Mouse (Mus musculus): Measurements from ENCODE around the gene Hils1.

Hils1 gene

DNA sequence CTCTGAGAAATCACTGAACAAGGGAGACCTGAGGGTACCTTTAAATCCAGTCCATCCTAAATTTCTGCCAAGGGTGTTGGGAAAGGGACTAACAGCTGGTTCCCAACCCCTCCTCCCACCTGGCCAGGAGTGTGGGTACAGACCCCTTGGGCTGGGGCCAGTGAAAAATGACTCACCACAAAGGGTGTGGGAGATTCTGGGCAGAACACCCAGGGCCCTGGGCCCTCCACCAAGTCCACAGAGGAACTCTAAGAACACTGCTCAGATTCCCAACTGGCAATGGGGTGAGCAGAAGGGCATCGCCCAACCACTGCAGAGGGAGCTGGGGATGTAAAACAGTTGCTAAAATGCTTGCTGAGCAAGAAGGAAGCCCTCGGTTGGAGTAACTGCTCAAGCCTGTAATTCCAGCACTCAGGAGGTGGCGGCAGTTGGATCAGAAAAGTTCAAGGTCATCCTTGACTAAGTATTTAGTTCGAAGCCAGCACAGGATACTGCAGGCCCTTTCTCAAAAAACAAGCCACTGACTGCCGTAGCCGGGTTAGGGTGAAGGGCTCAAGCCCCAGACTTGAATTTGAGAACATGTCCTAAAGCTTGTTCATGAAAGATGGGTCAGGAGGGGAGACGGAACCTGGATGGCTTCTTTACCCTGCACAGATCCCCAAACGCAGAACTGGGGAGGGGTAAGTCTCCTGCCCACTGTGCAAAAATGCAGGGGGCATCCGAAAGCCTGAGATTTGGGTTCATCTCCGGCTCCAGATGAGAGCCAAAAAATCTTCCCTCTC is 21.6 kb downstream of the Hils1 start:
- no peak for DNase-seq (ENCODE audit: low spot score in 2 of 2)

DNA sequence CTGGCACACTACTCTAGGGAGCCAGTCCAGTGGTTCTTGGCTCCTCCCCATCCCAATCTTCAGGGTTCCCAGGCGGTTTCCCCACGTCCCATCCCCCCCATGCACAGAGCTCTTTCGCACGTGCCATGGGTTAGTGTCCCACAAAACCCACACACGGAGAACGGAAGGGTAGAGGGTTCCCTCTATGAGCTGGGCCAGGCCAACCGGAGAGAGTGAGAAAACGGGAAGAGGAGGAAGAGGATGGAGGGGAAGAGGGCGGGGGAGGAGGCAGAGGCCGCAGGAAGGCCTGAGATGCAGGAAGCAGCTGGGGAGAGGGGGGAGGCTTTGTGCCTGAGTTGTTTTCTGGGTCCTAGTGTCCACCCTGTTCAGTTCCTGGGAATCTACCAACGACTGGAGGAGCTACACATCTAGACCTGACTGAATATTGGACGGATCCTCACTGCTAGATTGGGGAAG is 22.2 kb downstream of the Hils1 start:
- DNase-seq (ENCODE audit: low spot score in 2 of 2): peak; percentile 82 to 88

DNA sequence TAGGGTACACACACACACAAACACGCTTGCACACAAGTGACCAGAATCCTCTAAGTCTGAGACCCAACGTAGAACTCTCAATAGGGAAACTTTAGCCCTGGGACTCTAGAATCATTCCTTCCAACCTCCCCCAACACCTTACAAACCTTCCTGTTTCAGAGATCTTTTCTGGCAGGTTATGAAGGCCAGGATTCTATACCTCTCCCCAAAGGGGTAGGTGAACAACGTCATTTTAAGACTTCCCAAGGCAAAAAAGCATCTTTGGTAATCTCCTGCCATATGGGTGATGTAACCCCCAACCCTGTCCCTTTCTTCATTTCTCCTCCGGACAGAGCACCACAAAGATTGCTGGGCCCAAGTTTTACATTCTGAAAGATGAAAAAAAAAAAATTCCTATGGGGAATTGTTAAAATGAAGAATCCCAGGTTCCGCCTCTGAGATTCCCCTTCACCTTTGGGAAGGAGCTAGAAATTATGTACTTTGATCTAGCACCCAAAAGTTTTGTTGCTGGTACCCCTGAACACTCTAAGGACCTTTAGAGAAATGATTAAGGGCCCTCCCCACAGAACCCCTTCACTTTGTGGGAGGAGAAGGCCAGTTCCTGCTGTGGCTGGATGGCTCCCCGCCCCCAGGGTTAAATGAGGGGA is 22.8 kb downstream of the Hils1 start:
- no peak for DNase-seq (ENCODE audit: low spot score in 2 of 2)

DNA sequence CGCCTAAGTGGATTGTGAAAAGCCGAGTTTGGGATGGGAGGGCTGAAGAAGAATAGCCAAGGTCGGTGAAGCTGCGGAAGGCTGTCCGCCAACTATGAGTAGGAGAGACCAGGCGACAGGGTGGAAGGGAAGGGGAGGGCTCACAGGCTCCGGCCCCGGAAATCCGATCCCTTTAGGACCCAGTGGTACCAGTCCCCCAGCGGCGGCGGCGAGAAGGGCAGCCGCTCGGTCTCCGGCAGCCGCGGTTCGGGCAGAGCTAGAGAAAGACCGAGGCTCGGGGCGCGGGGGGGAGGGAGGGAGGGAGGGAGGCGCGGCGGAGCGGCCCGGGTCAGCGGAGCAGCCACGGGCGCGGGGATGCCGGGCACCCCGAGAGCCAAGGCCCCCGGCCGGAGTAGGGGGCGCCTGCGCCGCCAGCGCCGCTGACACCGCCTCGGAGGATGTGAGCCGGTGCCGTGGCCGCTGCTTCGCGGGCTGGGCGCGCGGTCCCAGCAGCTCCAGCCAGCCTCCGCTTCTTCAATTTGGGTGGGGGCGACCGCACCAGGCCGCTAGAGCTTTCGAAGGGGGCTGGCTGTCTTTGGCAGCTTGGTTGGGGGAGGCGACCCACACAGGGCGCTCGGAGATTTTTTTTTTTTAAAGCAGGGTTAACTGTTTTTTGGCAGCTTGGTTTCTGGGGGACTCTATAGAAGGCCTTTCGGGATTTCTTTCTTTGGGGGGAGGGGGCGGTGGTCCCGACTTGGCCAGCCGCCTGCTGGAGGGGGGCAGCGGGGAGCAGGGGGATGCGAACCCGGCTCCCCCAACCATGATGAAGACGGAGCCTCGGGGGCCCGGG is 23.6 kb downstream of the Hils1 start, which contains the start of gene Ppp1r9b:
TSS of gene Ppp1r9b (plus strand) at position 287 of the 829 bp plus-strand sequence.
- DNase-seq (ENCODE audit: low spot score in 2 of 2): peak; percentile 88

DNA sequence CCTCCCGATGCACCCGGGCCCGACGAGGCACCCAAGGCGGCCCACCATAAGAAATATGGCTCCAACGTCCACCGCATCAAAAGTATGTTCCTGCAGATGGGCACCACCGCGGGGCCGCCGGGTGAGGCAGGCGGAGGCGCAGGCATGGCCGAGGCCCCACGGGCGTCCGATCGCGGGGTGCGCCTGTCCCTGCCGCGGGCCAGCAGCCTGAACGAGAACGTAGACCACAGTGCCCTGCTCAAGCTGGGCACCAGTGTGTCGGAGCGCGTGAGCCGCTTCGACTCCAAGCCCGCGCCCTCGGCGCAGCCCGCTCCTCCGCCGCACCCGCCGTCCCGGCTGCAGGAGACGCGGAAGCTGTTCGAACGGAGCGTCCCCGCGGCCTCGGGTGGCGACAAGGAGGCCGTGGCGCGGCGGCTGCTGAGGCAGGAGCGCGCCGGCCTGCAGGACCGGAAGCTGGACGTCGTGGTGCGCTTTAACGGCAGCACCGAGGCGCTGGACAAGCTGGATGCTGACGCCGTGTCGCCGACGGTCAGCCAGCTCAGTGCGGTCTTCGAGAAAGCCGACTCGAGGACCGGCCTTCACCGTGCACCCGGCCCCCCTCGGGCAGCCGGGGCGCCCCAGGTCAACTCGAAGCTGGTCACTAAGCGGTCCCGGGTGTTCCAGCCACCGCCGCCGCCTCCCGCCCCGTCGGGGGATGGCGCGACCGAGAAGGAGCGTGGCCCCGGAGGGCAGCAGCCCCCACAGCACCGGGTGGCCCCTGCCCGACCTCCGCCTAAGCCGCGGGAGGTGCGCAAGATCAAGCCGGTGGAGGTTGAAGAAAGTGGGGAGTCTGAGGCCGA is 24.5 kb downstream of the Hils1 start:
- no peak for DNase-seq (ENCODE audit: low spot score in 2 of 2)

DNA sequence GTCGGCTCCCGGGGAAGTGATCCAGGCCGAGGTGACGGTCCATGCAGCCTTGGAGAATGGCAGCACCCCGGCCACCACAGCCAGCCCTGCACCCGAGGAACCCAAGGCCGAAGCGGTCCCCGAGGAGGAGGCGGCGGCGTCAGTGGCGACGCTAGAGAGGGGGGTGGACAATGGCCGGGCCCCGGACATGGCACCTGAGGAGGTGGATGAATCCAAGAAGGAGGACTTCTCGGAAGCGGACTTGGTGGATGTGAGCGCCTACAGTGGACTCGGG is 25.0 kb downstream of the Hils1 start:
- DNase-seq (ENCODE audit: low spot score in 2 of 2): no peak

DNA sequence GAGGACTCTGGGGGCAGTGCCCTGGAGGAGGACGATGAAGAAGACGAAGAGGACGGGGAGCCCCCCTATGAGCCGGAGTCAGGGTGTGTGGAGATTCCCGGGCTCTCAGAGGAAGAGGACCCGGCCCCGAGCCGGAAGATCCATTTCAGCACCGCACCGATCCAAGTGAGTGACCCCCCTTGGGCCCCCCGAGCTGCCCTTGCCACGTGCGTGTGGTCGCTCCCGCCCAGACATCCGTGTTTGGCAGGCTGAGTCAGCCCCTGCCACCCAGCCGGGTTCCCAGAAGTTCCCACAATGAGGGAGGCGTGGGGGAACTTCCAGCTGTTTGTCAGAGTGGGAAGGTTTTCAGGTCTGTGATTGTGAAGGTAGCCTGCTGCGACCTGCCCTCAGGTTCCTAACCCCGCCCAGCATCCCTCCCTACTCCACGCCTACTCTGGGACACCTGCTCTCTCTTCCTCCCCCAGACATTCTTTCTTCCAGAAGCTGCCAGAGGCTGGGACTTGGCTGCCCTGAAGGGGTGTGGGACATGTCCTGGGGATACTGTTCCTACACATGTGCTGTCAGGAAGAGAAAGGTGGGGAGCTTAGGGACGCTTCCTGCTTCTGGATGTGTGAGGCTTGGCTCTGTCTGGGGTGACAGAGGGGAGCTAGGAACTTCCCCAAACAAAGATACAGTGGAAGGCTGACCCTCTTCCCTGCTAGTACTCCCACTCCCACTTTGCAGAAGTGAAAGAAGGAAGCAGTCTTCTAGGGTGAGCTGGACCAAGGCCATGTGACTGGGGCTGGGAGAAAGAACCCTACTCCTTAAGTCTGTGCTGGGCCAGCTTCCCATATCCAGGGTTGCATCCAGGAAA is 25.6 kb downstream of the Hils1 start:
- DNase-seq (ENCODE audit: low spot score in 2 of 2): no peak

DNA sequence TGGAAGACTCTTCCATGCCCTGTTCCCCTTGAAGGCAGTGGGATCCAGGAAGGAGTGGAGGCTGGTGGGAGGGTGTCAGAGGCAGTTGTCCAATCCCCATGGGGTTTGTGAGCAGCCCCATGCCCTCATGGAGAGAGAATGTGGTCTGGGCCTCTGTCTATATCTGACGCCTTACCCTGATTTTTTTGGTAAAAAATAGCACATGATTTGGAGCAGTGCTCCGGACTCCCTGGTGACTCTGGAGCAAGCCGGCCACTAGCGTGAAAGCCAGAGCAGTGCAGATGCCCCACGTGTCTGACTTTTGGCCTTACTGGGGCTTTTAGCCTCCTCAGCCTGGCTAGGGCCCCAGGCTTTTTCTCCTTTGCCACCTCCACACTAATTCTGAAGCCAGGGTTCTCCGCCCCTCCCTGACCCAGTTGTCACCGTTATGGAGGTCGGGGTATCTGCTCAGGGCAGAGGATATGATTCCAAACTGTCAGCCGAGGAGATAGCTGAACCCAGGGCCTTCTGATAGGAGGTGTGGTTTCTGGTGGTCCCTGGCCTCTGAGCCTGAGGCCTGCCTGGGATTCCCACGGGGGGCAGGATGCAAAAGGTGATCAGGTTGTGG is 26.9 kb downstream of the Hils1 start:
- no peak for DNase-seq (ENCODE audit: low spot score in 2 of 2)

DNA sequence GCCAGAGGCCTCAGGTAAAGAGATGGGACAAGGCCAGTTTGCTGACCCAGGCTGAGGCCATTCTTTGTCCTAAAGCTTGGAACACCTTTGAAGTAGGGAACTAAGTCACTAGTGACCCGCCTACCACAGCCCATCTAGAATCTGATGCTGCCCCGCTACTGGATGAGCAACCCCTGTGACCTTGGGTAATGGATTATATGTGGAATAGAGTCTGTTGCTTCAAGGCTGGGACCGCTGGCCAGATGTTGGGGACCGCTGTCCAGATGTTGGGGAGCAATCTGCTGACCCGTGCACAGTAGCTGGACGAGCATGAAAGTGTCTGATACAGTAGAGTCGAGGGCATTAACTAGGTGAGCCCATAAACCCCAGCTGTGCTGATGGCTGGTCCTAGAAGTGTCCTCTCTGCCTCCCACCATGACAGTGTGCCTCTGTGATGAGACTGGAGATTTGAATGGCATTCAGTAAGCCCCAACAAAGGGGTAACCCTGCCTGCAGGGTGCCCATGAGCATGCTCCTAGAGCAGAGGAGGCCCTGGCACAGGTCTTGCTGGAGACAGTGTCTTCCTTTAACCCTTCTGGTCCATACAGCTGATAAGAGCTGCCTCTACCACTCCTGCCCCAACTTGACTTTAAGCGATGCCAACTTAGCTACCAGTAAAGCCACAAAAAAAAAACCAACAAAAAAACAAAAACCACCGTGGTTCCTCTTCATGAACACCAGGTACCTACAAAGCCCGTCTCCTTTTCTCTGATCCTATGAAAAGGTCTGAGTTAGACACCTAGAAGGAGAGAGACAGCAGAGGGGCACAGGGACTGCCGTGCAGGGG is 27.8 kb downstream of the Hils1 start:
- DNase-seq (ENCODE audit: low spot score in 2 of 2): no peak

DNA sequence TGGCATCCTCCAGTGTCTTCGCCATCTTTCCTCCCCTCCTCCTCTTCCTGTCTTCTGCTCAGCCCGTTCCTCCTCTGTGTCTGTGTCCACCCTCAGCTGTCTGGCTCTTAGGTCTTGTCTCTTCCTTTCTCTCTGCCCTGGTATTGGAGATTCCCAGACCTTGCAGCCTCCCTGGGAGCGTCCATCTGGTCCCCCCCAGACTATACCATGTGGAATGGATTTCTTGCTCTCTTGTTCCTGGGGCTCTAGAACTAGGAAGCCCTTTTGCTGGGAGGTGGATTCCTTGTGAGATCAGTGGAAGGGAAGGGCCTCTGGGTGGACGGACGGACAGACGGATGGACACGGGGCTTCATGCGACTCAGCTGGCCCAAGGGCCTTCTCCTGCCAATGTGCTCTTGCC is 28.7 kb downstream of the Hils1 start:
- DNase-seq (ENCODE audit: low spot score in 2 of 2): no peak

DNA sequence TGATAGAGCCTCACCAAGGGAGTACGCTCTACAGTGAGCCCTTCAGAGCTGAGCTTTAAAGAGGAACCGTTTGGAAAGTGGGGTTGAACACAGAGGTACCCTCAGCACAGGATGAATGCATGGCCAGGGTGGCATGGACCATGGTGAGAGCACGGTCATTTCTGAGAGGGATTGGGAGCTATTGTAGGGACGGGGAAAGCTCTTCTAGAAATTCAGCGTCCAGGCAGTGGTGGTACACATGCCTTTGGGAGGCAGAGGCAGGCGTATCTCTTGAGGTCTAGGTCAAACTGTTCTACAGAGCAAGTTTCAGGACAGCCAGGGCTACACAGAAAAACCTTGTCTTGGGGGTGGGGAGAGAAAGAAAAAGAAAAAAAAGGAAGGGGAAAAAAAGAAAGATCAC is 29.6 kb downstream of the Hils1 start:
- DNase-seq (ENCODE audit: low spot score in 2 of 2): no peak

DNA sequence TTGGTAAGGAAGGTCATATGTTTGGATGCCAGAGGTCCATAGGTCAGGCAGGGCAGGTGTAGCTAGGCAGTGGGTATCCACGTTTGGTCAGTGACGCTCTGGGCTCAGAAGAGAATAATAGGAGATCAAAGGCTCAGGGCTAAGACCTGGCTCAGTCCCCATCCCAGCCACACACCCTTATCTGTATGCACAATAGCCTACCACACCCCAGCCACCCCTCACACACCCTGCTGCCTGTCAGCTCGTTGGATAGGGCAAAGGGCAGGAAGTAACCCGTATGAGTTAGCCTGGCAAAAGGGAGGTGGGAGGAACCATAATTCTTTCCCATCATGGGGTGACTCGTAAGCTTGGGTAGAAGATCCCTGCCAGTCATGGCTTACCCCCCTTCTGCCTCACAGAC is 30.2 kb downstream of the Hils1 start:
- no peak for DNase-seq (ENCODE audit: low spot score in 2 of 2)

DNA sequence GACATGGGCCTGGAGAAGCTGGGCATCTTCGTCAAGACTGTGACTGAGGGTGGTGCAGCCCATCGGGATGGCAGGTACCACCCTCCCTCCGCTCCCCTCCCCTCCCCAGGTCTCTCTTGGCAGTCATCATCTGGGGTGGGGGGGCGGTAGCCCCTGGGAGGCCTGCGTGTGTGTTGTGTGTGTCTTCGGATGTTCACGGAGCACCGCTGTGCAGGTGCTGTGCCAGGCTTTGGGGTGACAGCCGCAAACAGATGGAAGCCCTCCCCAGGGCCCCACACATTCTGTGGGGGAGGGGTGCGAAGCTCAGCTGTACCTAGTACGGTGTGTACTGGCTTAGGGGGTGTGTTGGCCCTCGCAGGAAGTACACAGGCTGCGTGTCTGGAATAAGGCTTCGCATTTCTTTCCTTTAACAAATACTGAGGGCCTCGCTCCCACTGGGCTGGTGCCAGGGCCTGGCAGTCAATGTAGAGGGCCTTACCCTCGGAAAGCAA is 30.7 kb downstream of the Hils1 start:
- DNase-seq (ENCODE audit: low spot score in 2 of 2): peak; percentile 70 to 71

DNA sequence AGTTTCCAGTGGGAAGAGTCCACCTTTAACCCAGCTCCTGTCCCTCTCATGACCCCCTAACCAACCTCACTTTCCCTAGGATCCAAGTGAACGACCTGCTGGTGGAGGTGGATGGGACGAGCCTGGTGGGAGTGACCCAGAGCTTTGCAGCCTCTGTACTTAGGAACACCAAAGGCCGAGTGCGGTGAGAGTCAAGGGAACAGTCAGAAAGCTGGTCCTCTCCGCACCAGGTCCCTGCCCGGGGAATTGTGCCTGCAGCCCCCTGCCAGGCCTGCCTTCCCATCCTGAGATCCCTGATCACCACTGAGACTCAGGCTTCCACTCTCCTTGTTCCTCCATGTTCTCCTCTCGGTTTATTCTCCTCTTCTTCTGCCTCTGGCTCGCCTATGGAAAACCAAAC is 32.7 kb downstream of the Hils1 start:
- DNase-seq (ENCODE audit: low spot score in 2 of 2): no peak

DNA sequence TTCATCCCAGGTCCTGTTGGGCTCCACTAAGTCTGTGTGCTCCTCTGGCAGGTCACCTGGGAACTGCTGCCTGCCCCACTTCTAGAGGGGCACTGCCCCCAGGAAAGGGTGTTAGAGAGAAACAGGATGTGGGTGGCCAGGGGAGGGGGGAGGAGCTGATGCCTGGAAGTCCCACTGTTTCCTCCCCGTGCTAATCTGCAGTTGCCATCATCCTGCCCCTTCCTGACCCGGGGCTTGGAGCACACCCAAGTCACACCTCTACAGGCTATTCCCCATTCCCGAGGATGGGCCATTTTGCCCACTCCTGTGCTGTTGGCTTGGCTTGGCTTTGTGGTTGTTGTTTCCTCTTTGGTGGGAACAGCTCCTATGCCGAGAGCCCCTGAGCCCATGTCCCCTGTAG is 33.2 kb downstream of the Hils1 start:
- no peak for DNase-seq (ENCODE audit: low spot score in 2 of 2)

DNA sequence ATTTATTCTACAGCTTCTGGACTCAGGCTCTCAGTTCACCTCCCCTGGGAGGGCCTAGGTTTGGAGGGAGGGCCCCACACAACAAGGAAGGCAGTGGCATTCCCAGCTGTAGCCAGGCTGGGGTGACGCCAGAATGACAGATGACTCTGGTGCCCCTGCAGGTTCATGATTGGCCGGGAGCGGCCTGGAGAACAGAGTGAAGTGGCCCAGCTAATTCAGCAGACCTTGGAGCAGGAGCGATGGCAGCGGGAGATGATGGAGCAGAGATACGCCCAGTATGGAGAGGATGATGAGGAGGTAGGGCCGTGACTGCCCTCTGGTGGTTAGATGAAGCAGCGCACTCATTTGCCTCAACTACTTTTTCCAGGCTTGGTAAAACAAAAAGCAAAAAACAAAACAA is 33.7 kb downstream of the Hils1 start:
- no peak for DNase-seq (ENCODE audit: low spot score in 2 of 2)

DNA sequence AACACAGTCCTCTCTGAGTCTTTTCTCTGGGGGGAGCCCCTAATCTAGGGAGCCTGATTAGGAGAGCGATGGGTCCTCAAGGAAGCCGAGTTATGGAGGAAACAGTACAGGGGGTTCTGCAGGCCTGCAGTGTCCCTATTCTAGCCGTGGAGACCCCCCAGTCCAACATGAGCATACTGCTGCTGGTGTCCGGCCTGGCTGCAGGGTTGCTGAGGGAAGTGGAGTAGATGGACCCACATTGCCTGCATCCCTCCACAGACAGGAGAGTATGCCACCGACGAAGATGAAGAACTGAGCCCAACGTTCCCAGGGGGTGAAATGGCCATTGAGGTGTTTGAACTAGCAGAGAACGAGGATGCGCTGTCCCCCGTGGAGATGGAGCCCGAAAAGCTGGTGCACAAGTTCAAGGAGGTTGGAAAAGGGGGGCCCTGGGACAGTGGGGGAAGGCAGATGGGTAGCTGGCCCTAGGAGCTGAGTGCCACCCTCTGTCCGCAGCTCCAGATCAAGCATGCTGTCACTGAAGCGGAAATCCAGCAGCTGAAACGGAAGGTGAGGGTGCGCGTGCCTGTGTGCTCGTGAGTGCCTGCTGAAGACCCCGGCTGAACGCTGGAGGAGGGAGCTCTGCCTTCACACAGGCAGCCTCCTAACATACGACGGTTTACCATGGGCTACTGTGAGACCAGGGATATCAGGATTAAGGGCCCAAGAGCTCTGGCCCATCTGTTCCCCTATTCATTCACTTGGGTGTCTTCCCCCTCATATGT is 34.4 kb downstream of the Hils1 start:
- no peak for DNase-seq (ENCODE audit: low spot score in 2 of 2)

DNA sequence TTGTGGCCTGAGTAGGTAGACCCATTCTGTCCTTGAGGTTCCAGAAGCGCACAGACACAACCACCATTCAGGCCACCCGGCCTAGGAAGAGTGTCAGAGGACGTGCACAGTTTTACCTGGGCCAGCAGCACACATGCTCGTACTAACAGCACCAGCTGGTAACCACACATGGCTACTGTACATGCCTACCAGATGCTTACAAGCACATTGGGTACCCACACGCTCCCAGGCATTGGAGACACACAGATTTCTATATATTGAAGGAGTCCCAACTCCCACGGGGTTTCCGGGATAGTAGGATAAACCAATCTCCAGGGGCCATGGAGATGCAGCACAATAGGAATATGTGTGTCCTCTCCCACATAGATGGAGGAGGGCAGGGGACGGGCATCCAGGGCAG is 35.3 kb downstream of the Hils1 start:
- DNase-seq (ENCODE audit: low spot score in 2 of 2): peak in 1 of 2 experiments; percentile 52
